13 mouse cellular contexts compared by ENCODE assay signal in the genomic region with DNA sequence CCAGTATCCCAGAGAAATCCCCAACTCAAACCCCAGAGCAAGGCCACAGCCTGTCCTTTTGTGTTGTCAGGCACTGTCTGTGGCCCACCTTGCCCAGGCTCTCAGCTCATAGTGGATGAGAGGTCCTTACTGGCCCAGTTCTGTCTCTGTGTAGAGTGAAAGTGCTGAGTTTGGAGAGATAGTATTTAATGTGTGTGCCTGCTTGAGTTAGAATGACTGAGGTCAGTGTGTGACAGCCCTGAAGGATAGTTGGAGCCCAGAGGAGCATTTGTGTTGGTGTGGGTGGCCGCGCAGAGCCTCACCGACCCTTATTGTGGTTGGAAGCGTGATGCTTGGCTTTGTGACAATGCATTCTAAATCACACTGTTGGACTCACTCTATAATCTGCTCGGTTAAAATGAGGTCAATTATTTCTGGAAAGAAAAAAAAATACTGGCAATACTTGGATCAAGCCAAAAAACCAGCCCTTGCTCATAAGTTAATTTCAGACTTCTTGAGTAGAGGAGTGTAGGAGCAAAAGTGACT. TPM values are rescaled to one million over a fixed set of nuclear protein-coding genes. Genes with fewer than 3 reads are reported as not detected.
DNase-seq lines count a peak whose midpoint lies in the region; ATAC-seq and TF ChIP-seq lines count a peak whose summit lies in the region.
"Had no signal": no experiment of that assay in that cellular context is flagged by ENCODE, and none has a peak within 500 bp of the region (broad histone marks: within the 10 kb centered on the region; RNA-seq: fewer than 3 reads in every experiment).

No protein-coding gene starts in this region.

- peaks cover 14% of the 10 kb centered on the region for H3K36me3 ChIP-seq in heart, embryonic 14.5 days (ENCODE audit: control insufficient read depth, insufficient read depth, low read length)
- peaks cover 18% of the 10 kb centered on the region for H3K36me3 ChIP-seq in heart, embryonic 12.5 days
- 0 out of 2 replicates have a peak, but pooled peaks cover 6% of the 10 kb centered on the region for H3K36me3 ChIP-seq in kidney, postnatal 0 days (ENCODE audit: insufficient read depth, low read length)
- peaks cover 3% of the 10 kb centered on the region; the same call in 1 of the 2 replicates for H3K36me3 ChIP-seq in midbrain, embryonic 14.5 days (ENCODE audit: control insufficient read depth, insufficient read depth, low read length)

- 72% methylated on average over 5 of the region's 5 CpGs for WGBS in heart, embryonic 14.5 days
- 90% methylated on average over 5 of the region's 5 CpGs for WGBS in heart, embryonic 12.5 days
- 66% methylated on average over 5 of the region's 5 CpGs for WGBS in kidney, postnatal 0 days
- 87% methylated on average over 5 of the region's 5 CpGs for WGBS in midbrain, embryonic 14.5 days

- no peaks in the 10 kb centered on the region for H3K27me3 ChIP-seq in heart, embryonic 14.5 days (ENCODE audit: control insufficient read depth, insufficient read depth, low read length)
- H3K27me3 ChIP-seq in heart, embryonic 12.5 days (replicated peaks), result no peaks in the 10 kb centered on the region
- H3K27me3 ChIP-seq in kidney, postnatal 0 days (ENCODE audit: insufficient read depth, low read length), result no peaks in the 10 kb centered on the region
- no peaks in the 10 kb centered on the region for H3K27me3 ChIP-seq in midbrain, embryonic 14.5 days (ENCODE audit: control insufficient read depth, insufficient read depth, low read length)
- H3K27me3 ChIP-seq: limb, embryonic 13.5 days had no signal

- no peak for TF ChIP-seq CTCF in layer of hippocampus, adult 2 months (conservative IDR thresholded peaks at IDR 0.05)
- TF ChIP-seq CTCF in kidney, postnatal 0 days (IDR thresholded peaks at IDR 0.05; ENCODE audit: low read depth), result no peak

- H3K4me2 ChIP-seq in heart, embryonic 14.5 days (ENCODE audit: low read length), result no peak overlapping the region
- H3K4me2 ChIP-seq in heart, embryonic 12.5 days, result no peak overlapping the region
- H3K4me2 ChIP-seq in kidney, postnatal 0 days (ENCODE audit: low read length), result no peak overlapping the region
- no peak overlapping the region for H3K4me2 ChIP-seq in midbrain, embryonic 14.5 days (ENCODE audit: low read length)
- H3K4me2 ChIP-seq: limb, embryonic 13.5 days had no signal

- H3K9ac ChIP-seq in heart, embryonic 14.5 days (ENCODE audit: low read length), result no peak overlapping the region
- H3K9ac ChIP-seq in heart, embryonic 12.5 days, result no peak overlapping the region
- no peak overlapping the region for H3K9ac ChIP-seq in kidney, postnatal 0 days (ENCODE audit: low read depth, low read length)
- H3K9ac ChIP-seq in midbrain, embryonic 14.5 days (replicated peaks; ENCODE audit: low read length), result no peak overlapping the region
- H3K9ac ChIP-seq: limb, embryonic 13.5 days had no signal

- H3K4me3 ChIP-seq in heart, embryonic 14.5 days (ENCODE audit: control insufficient read depth in 1 of 2, insufficient read depth in 1 of 2, low read depth in 1 of 2, low read length in 2 of 2), result no peak overlapping the region
- no peak overlapping the region for H3K4me3 ChIP-seq in heart, embryonic 12.5 days
- no peak overlapping the region for H3K4me3 ChIP-seq in layer of hippocampus, adult 2 months
- no peak overlapping the region for H3K4me3 ChIP-seq in kidney, postnatal 0 days (replicated peaks; ENCODE audit: low read depth, low read length)
- H3K4me3 ChIP-seq in midbrain, embryonic 14.5 days (replicated peaks; ENCODE audit: low read depth, low read length), result no peak overlapping the region
- H3K4me3 ChIP-seq: erythroblast, embryonic 14.5 days; limb, embryonic 13.5 days had no signal

- DNase-seq in layer of hippocampus, adult 2 months (ENCODE audit: low spot score in 2 of 2), result no peak
- DNase-seq in layer of hippocampus, postnatal 36 days, result no peak
- peak; percentile 47 for DNase-seq in kidney, adult 9 months
- DNase-seq in kidney, postnatal 0 days (ENCODE audit: low spot score), result peak; percentile 67
- no peak for DNase-seq in midbrain, embryonic 14.5 days
- DNase-seq: adrenal gland, postnatal 25 days; gastrocnemius, postnatal 14 days; thymus, adult 18-20 months had no signal

- H3K9me3 ChIP-seq in heart, embryonic 14.5 days (ENCODE audit: control insufficient read depth, low read length), result no peaks in the 10 kb centered on the region
- no peaks in the 10 kb centered on the region for H3K9me3 ChIP-seq in heart, embryonic 12.5 days (replicated peaks)
- H3K9me3 ChIP-seq in kidney, postnatal 0 days (replicated peaks; ENCODE audit: low read length), result no peaks in the 10 kb centered on the region
- no peaks in the 10 kb centered on the region for H3K9me3 ChIP-seq in midbrain, embryonic 14.5 days (ENCODE audit: control insufficient read depth, low read length)
- H3K9me3 ChIP-seq: limb, embryonic 13.5 days had no signal

- H3K4me1 ChIP-seq in heart, embryonic 14.5 days (ENCODE audit: control insufficient read depth in 2 of 2, insufficient read depth in 2 of 2, low read length in 2 of 2), result peaks cover 26 to 49% of the 10 kb centered on the region in 2 experiments
- H3K4me1 ChIP-seq in heart, embryonic 12.5 days (replicated peaks), result peaks cover 49% of the 10 kb centered on the region
- H3K4me1 ChIP-seq in kidney, postnatal 0 days (replicated peaks; ENCODE audit: insufficient read depth, low read length), result no peaks in the 10 kb centered on the region
- H3K4me1 ChIP-seq in midbrain, embryonic 14.5 days (ENCODE audit: control insufficient read depth, insufficient read depth, low read length), result no peaks in the 10 kb centered on the region

- no peak for ATAC-seq in heart, embryonic 14.5 days (ENCODE audit: insufficient number of reproducible peaks, insufficient read depth, low FRiP score, low read depth)
- no peak for ATAC-seq in heart, embryonic 12.5 days (ENCODE audit: insufficient number of reproducible peaks, low FRiP score)
- ATAC-seq in kidney, postnatal 0 days (replicated peaks; ENCODE audit: low FRiP score, low read depth), result no peak
- no peak for ATAC-seq in midbrain, embryonic 14.5 days (ENCODE audit: low FRiP score, low TSS enrichment)
- ATAC-seq: CD4-positive, CD25-positive, alpha-beta regulatory T cell, adult 4 months had no signal

- peak overlapping the region; percentile 39 to 47; a peak in 2 of 4 replicates for H3K27ac ChIP-seq in heart, embryonic 14.5 days (replicated peaks in 1 of 2; ENCODE audit: control insufficient read depth in 1 of 2, insufficient read depth in 1 of 2, low read depth in 2 of 2, low read length in 2 of 2)
- no peak overlapping the region for H3K27ac ChIP-seq in heart, embryonic 12.5 days (ENCODE audit: poor library complexity, severe bottlenecking)
- 0 out of 2 replicates have a peak overlapping the region, but pooled peaks have one; percentile 28 for H3K27ac ChIP-seq in layer of hippocampus, adult 2 months
- H3K27ac ChIP-seq in kidney, postnatal 0 days, result peak overlapping the region; percentile 39; the same call in 1 of the 2 replicates
- no peak overlapping the region for H3K27ac ChIP-seq in midbrain, embryonic 14.5 days (replicated peaks; ENCODE audit: low read depth, low read length)
- H3K27ac ChIP-seq: limb, embryonic 13.5 days had no signal

RNA-seq across cellular contexts. Expression of a gene that starts 29.1 kb away (rescaled TPM):
- 54.8 and 57.7 TPM in 2 replicates for polyA plus RNA-seq in heart, embryonic 14.5 days (2014; fragmentation: Nextera tagmentation; extraction: Ambion mirVana)
- 30.6 and 34.5 TPM in 2 replicates for polyA plus RNA-seq in heart, embryonic 12.5 days (2016; fragmentation: Nextera tagmentation; extraction: Ambion mirVana)
- 100 to 1,000 TPM; 300 to 306 TPM for total RNA-seq in layer of hippocampus, adult 2 months (2021)
- total RNA-seq in layer of hippocampus, postnatal 36 days (2021), result 100 to 1,000 TPM; 293 to 303 TPM
- 20.2 and 24.1 TPM in 2 replicates for polyA plus RNA-seq in kidney, postnatal 0 days (2015; fragmentation: Nextera tagmentation; extraction: Ambion mirVana)
- polyA plus RNA-seq in midbrain, embryonic 14.5 days (2014; fragmentation: Nextera tagmentation; extraction: Ambion mirVana), result 23.9 and 24.1 TPM in 2 replicates

RNA-seq across cellular contexts. Expression of a gene that starts 29.2 kb away (rescaled TPM):
- polyA plus RNA-seq in heart, embryonic 14.5 days (2014; fragmentation: Nextera tagmentation; extraction: Ambion mirVana), result 0.61 and 1.1 TPM in 2 replicates
- 0.54 and 0.73 TPM in 2 replicates for polyA plus RNA-seq in heart, embryonic 12.5 days (2016; fragmentation: Nextera tagmentation; extraction: Ambion mirVana)
- total RNA-seq in layer of hippocampus, adult 2 months (2021), result 10 to 100 TPM; 14.7 to 15.5 TPM
- 10 to 100 TPM; 12.3 to 13.9 TPM for total RNA-seq in layer of hippocampus, postnatal 36 days (2021)
- polyA plus RNA-seq in kidney, postnatal 0 days (2015; fragmentation: Nextera tagmentation; extraction: Ambion mirVana), result 1.9 and 2.5 TPM in 2 replicates
- 2.7 and 3.1 TPM in 2 replicates for polyA plus RNA-seq in midbrain, embryonic 14.5 days (2014; fragmentation: Nextera tagmentation; extraction: Ambion mirVana)
- polyA plus RNA-seq: erythroblast, embryonic 14.5 days had no signal

Comparison
In these comparisons a context has a peak if more than half of its experiments do, and no peak if none do; other contexts are left out.
1. H3K27ac ChIP-seq: peak in heart, embryonic 14.5 days (2 of 2), layer of hippocampus, adult 2 months (single experiment) and kidney, postnatal 0 days (single experiment); none in heart, embryonic 12.5 days (single experiment) and midbrain, embryonic 14.5 days (single experiment).
2. DNase-seq: peak in kidney, adult 9 months (single experiment) and kidney, postnatal 0 days (single experiment); none in layer of hippocampus, adult 2 months (0 of 2), layer of hippocampus, postnatal 36 days (0 of 2) and midbrain, embryonic 14.5 days (single experiment).